In genomic region chr4:130251172-130251705, GRCm38 (mm10) we compare ENCODE assay signal across 16 mouse cellular contexts. TPM values are rescaled to one million over a fixed set of nuclear protein-coding genes. Genes with fewer than 3 reads are reported as not detected.
DNase-seq lines count a peak whose midpoint lies in the region; ATAC-seq and TF ChIP-seq lines count a peak whose summit lies in the region.
"Had no signal": no experiment of that assay in that cellular context is flagged by ENCODE, and none has a peak within 500 bp of the region (broad histone marks: within the 10 kb centered on the region; RNA-seq: fewer than 3 reads in every experiment).

No protein-coding gene starts in this region.

- H3K4me3 ChIP-seq in liver, embryonic 14.5 days (ENCODE audit: insufficient read depth in 1 of 2, low read depth in 2 of 2, low read length in 2 of 2): peak overlapping the region; percentile 3 to 45
- H3K4me3 ChIP-seq in limb, embryonic 10.5 days: no peak overlapping the region

- H3K27me3 ChIP-seq in liver, embryonic 14.5 days (ENCODE audit: control insufficient read depth, insufficient read depth, low read length): no peaks in the 10 kb centered on the region
- no peaks in the 10 kb centered on the region for H3K27me3 ChIP-seq in limb, embryonic 10.5 days (ENCODE audit: low read depth, poor library complexity, severe bottlenecking)

- peak overlapping the region; percentile 57 for H3K4me2 ChIP-seq in liver, embryonic 14.5 days (ENCODE audit: low read depth)

- H3K9ac ChIP-seq in liver, embryonic 14.5 days (replicated peaks): peak overlapping the region; percentile 48

- H3K36me3 ChIP-seq in liver, embryonic 14.5 days (replicated peaks; ENCODE audit: control insufficient read depth, insufficient read depth, low read depth): no peaks in the 10 kb centered on the region
- peaks cover 30% of the 10 kb centered on the region; the same call in 1 of the 2 replicates for H3K36me3 ChIP-seq in limb, embryonic 10.5 days

- peak; percentile 33 for ATAC-seq in common myeloid progenitor, adult 5-6 weeks (replicated peaks; ENCODE audit: low read depth, poor library complexity, severe bottlenecking)
- ATAC-seq in liver, embryonic 14.5 days (ENCODE audit: insufficient read depth): no peak

- WGBS in liver, embryonic 14.5 days (ENCODE audit: insufficient replicate concordance): 12% methylated on average over 7 of the region's 7 CpGs
- WGBS in limb, embryonic 10.5 days: 32% methylated on average over 7 of the region's 7 CpGs

- TF ChIP-seq EP300 in liver, embryonic 14.5 days (IDR thresholded peaks at IDR 0.05; ENCODE audit: low read depth): no peak

- peaks cover 27 to 30% of the 10 kb centered on the region in 2 experiments for H3K4me1 ChIP-seq in liver, embryonic 14.5 days (replicated peaks; ENCODE audit: control insufficient read depth in 2 of 2, insufficient read depth in 2 of 2, low read length in 1 of 2)
- peaks cover 15% of the 10 kb centered on the region for H3K4me1 ChIP-seq in limb, embryonic 10.5 days

- no peaks in the 10 kb centered on the region for H3K9me3 ChIP-seq in liver, embryonic 14.5 days (ENCODE audit: control insufficient read depth, low read length)
- no peaks in the 10 kb centered on the region for H3K9me3 ChIP-seq in limb, embryonic 10.5 days (replicated peaks)

- DNase-seq in heart, adult 11 months: peak; percentile 77
- DNase-seq in heart, adult 8-10 months (ENCODE audit: low spot score): no peak
- DNase-seq in A20 (ENCODE audit: low read depth, low spot score): peak; percentile 93
- DNase-seq in liver, embryonic 14.5 days (ENCODE audit: low read depth in 3 of 3, low spot score in 3 of 3): no peak
- no peak for DNase-seq in adrenal gland, adult (ENCODE audit: inconsistent age in 2 of 2, low spot score in 1 of 2)
- DNase-seq in adrenal gland, adult 2 months: no peak
- DNase-seq in limb, embryonic 10.5 days (ENCODE audit: low spot score): no peak
- DNase-seq: cerebellum, adult 9-11 months; heart, postnatal 10 days; kidney, adult 18-20 months; layer of hippocampus, postnatal 36 days had no signal

- peak overlapping the region; percentile 97 for H3K27ac ChIP-seq in liver, embryonic 14.5 days
- H3K27ac ChIP-seq in limb, embryonic 10.5 days: no peak overlapping the region; the same call in 1 of the 2 replicates

- TF ChIP-seq CTCF in liver, embryonic 14.5 days (IDR thresholded peaks at IDR 0.05; ENCODE audit: low read depth): peak; percentile 32; the same call in 1 of the 2 replicates

RNA-seq across cellular contexts. Expression of gene Serinc2, which starts 27.8 kb away (rescaled TPM):
- 1 to 10 TPM; 1.9 to 3.7 (median 2.6) TPM for total RNA-seq in heart, adult 8-10 months (2022)
- not detected in 2 replicates for total RNA-seq in common myeloid progenitor, adult 5-6 weeks (2017)
- 0.45 and 0.48 TPM in 2 replicates for polyA plus RNA-seq in liver, embryonic 14.5 days (2012; rRNA removed)
- polyA plus RNA-seq in liver, embryonic 14.5 days (2014; fragmentation: Nextera tagmentation; extraction: Ambion mirVana): 0.23 and 0.30 TPM in 2 replicates
- 1 to 10 TPM in 1 of 2 experiments, under 1 TPM in 1; 0.93 to 1.0 TPM for total RNA-seq in adrenal gland, adult 2 months (2021)
- 6.2 and 7.1 TPM in 2 replicates for polyA plus RNA-seq in adrenal gland, adult 2 months (2012; rRNA removed)
- 15.2 and 71.5 TPM in 2 replicates for polyA plus RNA-seq in limb, embryonic 10.5 days (2016; fragmentation: Nextera tagmentation; extraction: Ambion mirVana)

RNA-seq across cellular contexts. Expression of gene Gm853, which starts 29.0 kb away (rescaled TPM):
- total RNA-seq in heart, adult 8-10 months (2022): not detected
- not detected in 2 replicates for total RNA-seq in common myeloid progenitor, adult 5-6 weeks (2017)
- 0.01 TPM in 1 of 2 replicates, not detected in the other for polyA plus RNA-seq in liver, embryonic 14.5 days (2012; rRNA removed)
- not detected in 2 replicates for polyA plus RNA-seq in liver, embryonic 14.5 days (2014; fragmentation: Nextera tagmentation; extraction: Ambion mirVana)
- not detected for total RNA-seq in adrenal gland, adult 2 months (2021)
- polyA plus RNA-seq in adrenal gland, adult 2 months (2012; rRNA removed): not detected in 2 replicates
- not detected in 2 replicates for polyA plus RNA-seq in limb, embryonic 10.5 days (2016; fragmentation: Nextera tagmentation; extraction: Ambion mirVana)
- total RNA-seq: heart, postnatal 10 days; layer of hippocampus, postnatal 36 days; liver, adult 2 months had no signal
- polyA plus RNA-seq: C2C12; liver, adult 2 months; midbrain, postnatal 0 days; testis, adult 2 months had no signal

RNA-seq across cellular contexts. Expression of gene Fabp3, which starts 57.2 kb away (rescaled TPM):
- total RNA-seq in heart, adult 8-10 months (2022): 1,000 to 10,000 TPM; 6,025 to 7,484 (median 6,750) TPM
- not detected in 2 replicates for total RNA-seq in common myeloid progenitor, adult 5-6 weeks (2017)
- 0.15 and 0.61 TPM in 2 replicates for polyA plus RNA-seq in liver, embryonic 14.5 days (2012; rRNA removed)
- 0.22 and 0.29 TPM in 2 replicates for polyA plus RNA-seq in liver, embryonic 14.5 days (2014; fragmentation: Nextera tagmentation; extraction: Ambion mirVana)
- 100 to 1,000 TPM in 1 of 2 experiments, 10 to 100 TPM in 1; 51.1 to 150 TPM for total RNA-seq in adrenal gland, adult 2 months (2021)
- 19.0 and 24.8 TPM in 2 replicates for polyA plus RNA-seq in adrenal gland, adult 2 months (2012; rRNA removed)
- 2.2 and 3.0 TPM in 2 replicates for polyA plus RNA-seq in limb, embryonic 10.5 days (2016; fragmentation: Nextera tagmentation; extraction: Ambion mirVana)
- polyA plus RNA-seq: liver, adult 2 months had no signal

RNA-seq across cellular contexts. Expression of gene Gm10570, which starts 57.2 kb away (rescaled TPM):
- total RNA-seq in heart, adult 8-10 months (2022): under 1 TPM in 1 of 4 experiments, not detected in 3; 0.91 TPM
- not detected in 2 replicates for total RNA-seq in common myeloid progenitor, adult 5-6 weeks (2017)
- polyA plus RNA-seq in liver, embryonic 14.5 days (2012; rRNA removed): 0.08 TPM in 1 of 2 replicates, not detected in the other
- not detected in 2 replicates for polyA plus RNA-seq in liver, embryonic 14.5 days (2014; fragmentation: Nextera tagmentation; extraction: Ambion mirVana)
- not detected for total RNA-seq in adrenal gland, adult 2 months (2021)
- 0.34 and 0.64 TPM in 2 replicates for polyA plus RNA-seq in adrenal gland, adult 2 months (2012; rRNA removed)
- polyA plus RNA-seq in limb, embryonic 10.5 days (2016; fragmentation: Nextera tagmentation; extraction: Ambion mirVana): not detected in 2 replicates
- total RNA-seq: liver, adult 2 months; midbrain, postnatal 0 days had no signal
- polyA plus RNA-seq: C2C12; liver, adult 2 months; testis, adult 2 months had no signal

Comparison
In these comparisons a context has a peak if more than half of its experiments do, and no peak if none do; other contexts are left out.
1. DNase-seq: peak in heart, adult 11 months (single experiment) and A20 (single experiment); none in heart, adult 8-10 months (single experiment), liver, embryonic 14.5 days (0 of 3), adrenal gland, adult (0 of 2), adrenal gland, adult 2 months (single experiment) and limb, embryonic 10.5 days (single experiment).
2. RNA of gene Fabp3, which starts 57.2 kb away (total RNA-seq): 6,025 to 7,484 TPM in heart, adult 8-10 months and 51.1 to 150 TPM in adrenal gland, adult 2 months; not detected in common myeloid progenitor, adult 5-6 weeks; every median in the first group is over 10 times any median in the second.